ENCODE assay signal across 29 mouse cellular contexts in genomic region chr9:80341756-80342155, GRCm38 (mm10).
DNase-seq lines count a peak whose midpoint lies in the region; ATAC-seq lines count a peak whose summit lies in the region.
"Had no signal": no experiment of that assay in that cellular context is flagged by ENCODE, and none has a peak within 500 bp of the region (broad histone marks: within the 10 kb centered on the region; RNA-seq: fewer than 3 reads in every experiment).

No protein-coding gene starts in this region.

- WGBS in heart, embryonic 10.5 days, result 91% methylated on average over 16 of the region's 16 CpGs

- peak; percentile 10; the same call in 1 of the 2 replicates for ATAC-seq in common myeloid progenitor, adult 5-6 weeks (replicated peaks; ENCODE audit: low read depth, poor library complexity, severe bottlenecking)
- 0 out of 2 replicates have a peak, but pooled peaks have one; percentile 14 for ATAC-seq in megakaryocyte progenitor cell, adult 5-6 weeks (replicated peaks; ENCODE audit: poor library complexity)
- ATAC-seq: lung, postnatal 0 days; midbrain, embryonic 15.5 days had no signal

- H3K27me3 ChIP-seq in heart, embryonic 10.5 days (ENCODE audit: insufficient read depth, poor library complexity, severe bottlenecking), result no peaks in the 10 kb centered on the region
- H3K27me3 ChIP-seq: embryonic facial prominence, embryonic 13.5 days; heart, embryonic 12.5 days; kidney, embryonic 15.5 days; liver, embryonic 13.5 days; midbrain, embryonic 15.5 days; neural tube, embryonic 15.5 days had no signal

- H3K9me3 ChIP-seq in heart, embryonic 10.5 days, result no peaks in the 10 kb centered on the region
- H3K9me3 ChIP-seq: embryonic facial prominence, embryonic 13.5 days; heart, embryonic 12.5 days; kidney, embryonic 15.5 days; liver, embryonic 13.5 days; midbrain, embryonic 10.5 days; midbrain, embryonic 15.5 days; neural tube, embryonic 15.5 days had no signal

- no peaks in the 10 kb centered on the region for H3K36me3 ChIP-seq in heart, embryonic 10.5 days
- H3K36me3 ChIP-seq: embryonic facial prominence, embryonic 13.5 days; heart, embryonic 12.5 days; kidney, embryonic 15.5 days; liver, embryonic 13.5 days; midbrain, embryonic 10.5 days; midbrain, embryonic 15.5 days; neural tube, embryonic 15.5 days had no signal

- no peak overlapping the region for H3K4me3 ChIP-seq in heart, embryonic 10.5 days
- H3K4me3 ChIP-seq: embryonic facial prominence, embryonic 13.5 days; erythroblast, embryonic 14.5 days; heart, embryonic 12.5 days; kidney, embryonic 15.5 days; liver, embryonic 13.5 days; midbrain, embryonic 10.5 days; midbrain, embryonic 15.5 days; neural tube, embryonic 15.5 days had no signal

- H3K27ac ChIP-seq in heart, embryonic 10.5 days, result no peak overlapping the region
- H3K27ac ChIP-seq: embryonic facial prominence, embryonic 13.5 days; hindbrain, embryonic 14.5 days; kidney, embryonic 15.5 days; liver, embryonic 13.5 days; macrophage; midbrain, embryonic 10.5 days; midbrain, embryonic 15.5 days; neural tube, embryonic 15.5 days had no signal

- H3K4me1 ChIP-seq in heart, embryonic 10.5 days, result no peaks in the 10 kb centered on the region
- H3K4me1 ChIP-seq: heart, embryonic 12.5 days; kidney, embryonic 15.5 days; liver, embryonic 13.5 days; midbrain, embryonic 10.5 days; midbrain, embryonic 15.5 days; neural tube, embryonic 15.5 days had no signal

- DNase-seq in B cell, adult 2 months, result peak; percentile 11 to 21
- peak; percentile 16 for DNase-seq in CD4-positive, CD25-positive, alpha-beta regulatory T cell, adult 2 months (ENCODE audit: low read depth, low spot score)
- no peak for DNase-seq in heart, embryonic 10.5 days (ENCODE audit: low spot score)
- no peak for DNase-seq in adrenal gland, adult (ENCODE audit: inconsistent age in 2 of 2, low spot score in 1 of 2)
- no peak for DNase-seq in layer of hippocampus, postnatal 14 days (ENCODE audit: low spot score in 2 of 2)
- DNase-seq: adrenal gland, postnatal 10 days; cerebellum, adult 11 months; cerebellum, adult 9-11 months; gastrocnemius, postnatal 25 days; heart, adult 18-20 months; kidney, adult 18-20 months; kidney, postnatal 25 days; left cerebral cortex, postnatal 4 days; liver, embryonic 13.5 days; lung, adult 18-20 months; right cerebral cortex, postnatal 4 days; thymus, postnatal 25 days had no signal

Comparison
In these comparisons a context has a peak if more than half of its experiments do, and no peak if none do; other contexts are left out.
1. DNase-seq: peak in B cell, adult 2 months (2 of 2) and CD4-positive, CD25-positive, alpha-beta regulatory T cell, adult 2 months (single experiment); none in heart, embryonic 10.5 days (single experiment), adrenal gland, adult (0 of 2) and layer of hippocampus, postnatal 14 days (0 of 2).